9 mouse cellular contexts compared by ENCODE assay signal in genomic region chr14:32888876-32889674, GRCm38 (mm10). TPM values are rescaled to one million over a fixed set of nuclear protein-coding genes. Genes with fewer than 3 reads are reported as not detected.
DNase-seq lines count a peak whose midpoint lies in the region; ATAC-seq lines count a peak whose summit lies in the region.
"Had no signal": no experiment of that assay in that cellular context is flagged by ENCODE, and none has a peak within 500 bp of the region (broad histone marks: within the 10 kb centered on the region; RNA-seq: fewer than 3 reads in every experiment).

No protein-coding gene starts in this region.

- peaks cover 4% of the 10 kb centered on the region for H3K4me1 ChIP-seq in kidney, embryonic 16.5 days (ENCODE audit: insufficient read depth, low read length)
- H3K4me1 ChIP-seq in midbrain, embryonic 11.5 days (ENCODE audit: control insufficient read depth, insufficient read depth, low read length) = peaks cover 11% of the 10 kb centered on the region

- H3K9ac ChIP-seq in kidney, embryonic 16.5 days (replicated peaks; ENCODE audit: low read length) = no peak overlapping the region
- H3K9ac ChIP-seq in midbrain, embryonic 11.5 days (ENCODE audit: low read length) = no peak overlapping the region
- H3K9ac ChIP-seq: liver, embryonic 15.5 days had no signal

- WGBS in kidney, embryonic 16.5 days = 48% methylated on average over 6 of the region's 6 CpGs
- WGBS in midbrain, embryonic 11.5 days = 13% methylated on average over 6 of the region's 6 CpGs

- no peak overlapping the region for H3K4me3 ChIP-seq in kidney, embryonic 16.5 days (ENCODE audit: low read length)
- no peak overlapping the region for H3K4me3 ChIP-seq in midbrain, embryonic 11.5 days (ENCODE audit: low read depth, low read length)
- H3K4me3 ChIP-seq: liver, embryonic 15.5 days had no signal

- no peak overlapping the region for H3K4me2 ChIP-seq in kidney, embryonic 16.5 days (replicated peaks; ENCODE audit: low read depth, low read length)
- no peak overlapping the region; the same call in 1 of the 2 replicates for H3K4me2 ChIP-seq in midbrain, embryonic 11.5 days
- H3K4me2 ChIP-seq: liver, embryonic 15.5 days had no signal

- no peaks in the 10 kb centered on the region for H3K36me3 ChIP-seq in kidney, embryonic 16.5 days (ENCODE audit: insufficient read depth, low read length)
- no peaks in the 10 kb centered on the region for H3K36me3 ChIP-seq in midbrain, embryonic 11.5 days (ENCODE audit: control insufficient read depth, insufficient read depth, low read length)
- H3K36me3 ChIP-seq: liver, embryonic 15.5 days had no signal

- ATAC-seq in kidney, embryonic 16.5 days (ENCODE audit: low FRiP score, low TSS enrichment) = peak; percentile 65; the same call in 1 of the 2 replicates
- peak; percentile 87 for ATAC-seq in midbrain, embryonic 11.5 days (ENCODE audit: low FRiP score)

- DNase-seq in kidney, adult 18-20 months = peak; percentile 32
- no peak for DNase-seq in kidney, postnatal 4 days
- DNase-seq in cerebellum, postnatal 36 days = peak; percentile 53 to 56
- peak; percentile 51 to 68 for DNase-seq in heart, adult 9 months (ENCODE audit: low spot score in 2 of 2)
- peak; percentile 84 for DNase-seq in midbrain, embryonic 11.5 days (ENCODE audit: low spot score, missing footprints)
- no peak for DNase-seq in B cell, adult 2 months
- no peak for DNase-seq in gastrocnemius, postnatal 36 days

- no peaks in the 10 kb centered on the region for H3K27me3 ChIP-seq in kidney, embryonic 16.5 days (ENCODE audit: insufficient read depth, low read length)
- no peaks in the 10 kb centered on the region for H3K27me3 ChIP-seq in midbrain, embryonic 11.5 days (ENCODE audit: control insufficient read depth, insufficient read depth, low read length)
- H3K27me3 ChIP-seq: liver, embryonic 15.5 days had no signal

- intact Hi-C loops in gastrocnemius, postnatal 36 days (cut with DNase I) = no loop called here

- no peaks in the 10 kb centered on the region for H3K9me3 ChIP-seq in kidney, embryonic 16.5 days (ENCODE audit: low read length)
- H3K9me3 ChIP-seq in midbrain, embryonic 11.5 days (ENCODE audit: control insufficient read depth, low read length) = no peaks in the 10 kb centered on the region
- H3K9me3 ChIP-seq: liver, embryonic 15.5 days had no signal

- H3K27ac ChIP-seq in kidney, embryonic 16.5 days (ENCODE audit: low read length) = no peak overlapping the region
- H3K27ac ChIP-seq in midbrain, embryonic 11.5 days (ENCODE audit: low read depth, low read length) = peak overlapping the region; percentile 2; the same call in 1 of the 2 replicates
- H3K27ac ChIP-seq: liver, embryonic 15.5 days had no signal

RNA-seq across cellular contexts. Expression of gene Vstm4, which starts 32.5 kb away (rescaled TPM):
- polyA plus RNA-seq in kidney, embryonic 16.5 days (2015; fragmentation: Nextera tagmentation; extraction: Ambion mirVana) = 45.7 and 51.8 TPM in 2 replicates
- 4.5 and 4.6 TPM in 2 replicates for polyA plus RNA-seq in midbrain, embryonic 11.5 days (2014; fragmentation: Nextera tagmentation; extraction: Ambion mirVana)
- 1 to 10 TPM; 2.0 to 2.3 TPM for total RNA-seq in gastrocnemius, postnatal 36 days (2021)

RNA-seq across cellular contexts. Expression of gene Fam170b, which starts 55.3 kb away (rescaled TPM):
- polyA plus RNA-seq in kidney, embryonic 16.5 days (2015; fragmentation: Nextera tagmentation; extraction: Ambion mirVana) = 0.10 and 0.15 TPM in 2 replicates
- not detected in 2 replicates for polyA plus RNA-seq in midbrain, embryonic 11.5 days (2014; fragmentation: Nextera tagmentation; extraction: Ambion mirVana)
- not detected for total RNA-seq in gastrocnemius, postnatal 36 days (2021)

Comparison
In these comparisons a context has a peak if more than half of its experiments do, and no peak if none do; other contexts are left out.
1. DNase-seq: peak in kidney, adult 18-20 months (single experiment), cerebellum, postnatal 36 days (2 of 2), heart, adult 9 months (2 of 2) and midbrain, embryonic 11.5 days (single experiment); none in kidney, postnatal 4 days (0 of 2), B cell, adult 2 months (0 of 2) and gastrocnemius, postnatal 36 days (0 of 2).